ENCODE assay signal across 30 mouse cellular contexts in genomic region chr6:71713532-71713931, GRCm38 (mm10). TPM values are rescaled to one million over a fixed set of nuclear protein-coding genes. Genes with fewer than 3 reads are reported as not detected.
DNase-seq lines count a peak whose midpoint lies in the region; ATAC-seq and TF ChIP-seq lines count a peak whose summit lies in the region.
"Had no signal": no experiment of that assay in that cellular context is flagged by ENCODE, and none has a peak within 500 bp of the region (broad histone marks: within the 10 kb centered on the region; RNA-seq: fewer than 3 reads in every experiment).

No protein-coding gene starts in this region.

- TF ChIP-seq EP300 in stomach, postnatal 0 days (optimal IDR thresholded peaks at IDR 0.05): no peak

- 81% methylated on average over 2 of the region's 2 CpGs for WGBS in stomach, postnatal 0 days

- H3K9me3 ChIP-seq in stomach, postnatal 0 days (ENCODE audit: control insufficient read depth, low read length): no peaks in the 10 kb centered on the region
- H3K9me3 ChIP-seq: G1E; heart, embryonic 13.5 days; hindbrain, embryonic 15.5 days; liver, embryonic 12.5 days; midbrain, embryonic 15.5 days had no signal

- no peak for DNase-seq in layer of hippocampus, adult 2 months (ENCODE audit: low spot score in 2 of 2)
- no peak for DNase-seq in layer of hippocampus, postnatal 14 days (ENCODE audit: low spot score in 2 of 2)
- DNase-seq in testis, postnatal 10 days (ENCODE audit: low spot score): peak; percentile 37
- DNase-seq in testis, postnatal 14 days (ENCODE audit: low spot score): no peak
- DNase-seq in adipocyte (ENCODE audit: low spot score): peak; percentile 11
- DNase-seq in stomach, postnatal 0 days (ENCODE audit: low spot score): no peak
- DNase-seq in gastrocnemius, postnatal 4 days (ENCODE audit: low spot score in 2 of 2): no peak
- DNase-seq: adrenal gland, postnatal 25 days; B cell, adult 2 months; cerebellum, adult 11-12 months; cerebellum, adult 9-11 months; gastrocnemius, postnatal 14 days; heart, adult 2 months; heart, postnatal 10 days; kidney, adult 8-10 months; kidney, postnatal 14 days; left cerebral cortex, postnatal 4 days; liver, postnatal 0 days; lung, postnatal 10 days; right cerebral cortex, postnatal 4 days; thymus, postnatal 14 days had no signal

- H3K4me2 ChIP-seq in stomach, postnatal 0 days (replicated peaks; ENCODE audit: low read depth): no peak overlapping the region
- H3K4me2 ChIP-seq: heart, embryonic 13.5 days; hindbrain, embryonic 15.5 days; liver, embryonic 12.5 days; midbrain, embryonic 15.5 days had no signal

- no peak overlapping the region for H3K27ac ChIP-seq in layer of hippocampus, adult 2 months
- H3K27ac ChIP-seq in stomach, postnatal 0 days (replicated peaks): no peak overlapping the region
- H3K27ac ChIP-seq: heart, adult 2 months; heart, embryonic 13.5 days; hindbrain, embryonic 15.5 days; liver, embryonic 12.5 days; macrophage; midbrain, embryonic 15.5 days had no signal

- ATAC-seq in stomach, postnatal 0 days (ENCODE audit: low FRiP score, low TSS enrichment): no peak
- ATAC-seq: liver, embryonic 12.5 days; liver, postnatal 0 days; midbrain, embryonic 15.5 days had no signal

- TF ChIP-seq CTCF in layer of hippocampus, adult 2 months (conservative IDR thresholded peaks at IDR 0.05): peak; percentile 43
- 0 out of 2 replicates have a peak, but pooled peaks have one; percentile 6 for TF ChIP-seq CTCF in stomach, postnatal 0 days (IDR thresholded peaks at IDR 0.05; ENCODE audit: low read depth)

- H3K36me3 ChIP-seq in stomach, postnatal 0 days (ENCODE audit: control insufficient read depth, insufficient read depth, low read length): no peaks in the 10 kb centered on the region
- H3K36me3 ChIP-seq: G1E; liver, embryonic 12.5 days; midbrain, embryonic 15.5 days had no signal

- no peak overlapping the region for H3K4me3 ChIP-seq in layer of hippocampus, adult 2 months
- no peak overlapping the region for H3K4me3 ChIP-seq in stomach, postnatal 0 days (ENCODE audit: low read depth, low read length)
- H3K4me3 ChIP-seq: erythroblast, embryonic 14.5 days; heart, adult 2 months; heart, embryonic 13.5 days; hindbrain, embryonic 15.5 days; liver, embryonic 12.5 days; midbrain, embryonic 15.5 days had no signal

- no peak overlapping the region for H3K9ac ChIP-seq in stomach, postnatal 0 days (ENCODE audit: low read length)
- H3K9ac ChIP-seq: heart, embryonic 13.5 days; hindbrain, embryonic 15.5 days; liver, embryonic 12.5 days; liver, postnatal 0 days; midbrain, embryonic 15.5 days had no signal

- H3K27me3 ChIP-seq in stomach, postnatal 0 days (ENCODE audit: control insufficient read depth, insufficient read depth, low read length): no peaks in the 10 kb centered on the region
- H3K27me3 ChIP-seq: hindbrain, embryonic 15.5 days; midbrain, embryonic 15.5 days had no signal

- no peaks in the 10 kb centered on the region for H3K4me1 ChIP-seq in stomach, postnatal 0 days (replicated peaks; ENCODE audit: control insufficient read depth, insufficient read depth)

RNA-seq across cellular contexts. Expression of gene Reep1, which starts 6.2 kb away (rescaled TPM):
- 10 to 100 TPM; 69.1 to 71.2 TPM for total RNA-seq in layer of hippocampus, adult 2 months (2021)
- 100 to 1,000 TPM; 119 to 120 TPM for total RNA-seq in layer of hippocampus, postnatal 14 days (2021)
- 6.7 and 7.5 TPM in 2 replicates for polyA plus RNA-seq in stomach, postnatal 0 days (2015; fragmentation: Nextera tagmentation; extraction: Ambion mirVana)
- 100 to 1,000 TPM in 1 of 2 experiments, 10 to 100 TPM in 1; 88.3 to 101 TPM for total RNA-seq in gastrocnemius, postnatal 4 days (2021)
- total RNA-seq: hematopoietic stem cell, adult 5-6 weeks; neutrophil, adult 5-6 weeks had no signal
- polyA plus RNA-seq: erythroblast, embryonic 14.5 days; G1E; macrophage had no signal

Comparison
In these comparisons a context has a peak if more than half of its experiments do, and no peak if none do; other contexts are left out.
1. DNase-seq: peak in testis, postnatal 10 days (single experiment) and adipocyte (single experiment); none in layer of hippocampus, adult 2 months (0 of 2), layer of hippocampus, postnatal 14 days (0 of 2), testis, postnatal 14 days (single experiment), stomach, postnatal 0 days (single experiment) and gastrocnemius, postnatal 4 days (0 of 2).